Mouse (Mus musculus): ENCODE measurements around the gene Stxbp4.
A peak's percentile ranks its signal among the peaks of the same experiment; 100 is the strongest.

Gene Stxbp4

DNA sequence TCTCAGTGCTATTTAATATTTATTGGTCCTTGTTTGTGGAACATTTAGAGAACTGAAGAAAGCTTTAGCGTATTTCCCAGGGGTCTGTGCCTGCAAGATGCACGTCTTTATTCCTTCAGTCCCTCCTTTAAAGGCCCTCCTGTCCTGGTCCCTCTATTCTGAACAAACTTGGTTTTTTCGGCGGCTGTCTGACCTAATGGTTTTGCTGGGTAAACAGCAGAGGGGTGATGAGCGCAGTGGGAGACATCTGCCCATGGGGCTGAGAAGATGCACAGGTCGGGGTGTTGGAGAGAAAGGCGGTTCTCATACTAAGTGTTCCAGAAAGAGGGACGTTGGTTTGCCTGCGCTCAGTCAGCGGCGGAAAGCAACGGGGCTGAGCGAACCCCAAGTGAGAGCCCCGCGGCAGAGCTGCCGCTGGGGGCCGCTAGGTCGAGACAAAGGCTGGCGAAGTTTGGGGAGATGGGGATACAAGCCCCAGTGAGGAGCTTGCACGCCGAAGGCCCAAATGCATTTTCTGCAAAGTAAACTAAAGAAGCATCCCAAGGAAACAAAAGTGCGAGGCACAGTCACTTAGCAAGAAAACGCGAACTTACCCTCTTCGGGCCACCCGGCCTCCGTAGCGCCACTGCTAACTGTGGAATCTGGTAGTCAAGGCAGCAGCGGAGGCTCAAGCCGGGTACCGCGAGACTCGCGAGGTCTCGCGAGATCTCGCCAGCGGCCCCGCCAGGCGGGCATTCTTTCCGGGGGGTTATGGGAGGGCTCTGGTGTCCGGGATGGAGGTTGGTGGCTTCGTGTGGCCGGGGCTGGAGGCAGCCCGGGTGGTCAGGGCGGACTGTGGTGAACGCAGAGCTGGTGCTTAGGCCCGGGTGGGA is at the start of gene Stxbp4, which contains the start of gene Cox11:
Stxbp4 (minus strand) TSS at position 645 of the 872 bp plus-strand sequence.
Cox11 (plus strand) TSS at position 734 of the 872 bp plus-strand sequence.
- DNase-seq (ENCODE audit: low read depth), result peak; percentile 89

DNA sequence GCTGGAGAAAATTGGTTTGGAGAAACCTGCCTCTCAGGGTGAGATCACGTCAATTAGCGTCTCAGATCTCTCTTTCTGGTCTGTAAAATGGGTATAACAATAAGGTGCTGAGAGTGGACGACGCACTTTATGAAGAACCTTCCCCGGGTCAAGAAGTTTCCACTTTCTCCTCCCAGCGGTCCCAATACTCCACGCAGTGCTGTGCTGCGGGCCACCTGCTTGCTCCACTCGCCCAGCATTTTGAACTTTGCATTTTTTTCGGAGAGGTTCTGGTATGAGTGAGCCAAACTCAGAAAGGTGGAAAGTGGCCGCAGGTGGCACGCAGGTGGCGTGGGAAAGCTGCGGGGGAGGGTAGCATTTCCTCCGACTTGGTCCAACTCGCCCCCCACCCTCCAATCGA is 49.2 kb upstream of the Stxbp4 start:
- DNase-seq (ENCODE audit: low read depth), result no peak

DNA sequence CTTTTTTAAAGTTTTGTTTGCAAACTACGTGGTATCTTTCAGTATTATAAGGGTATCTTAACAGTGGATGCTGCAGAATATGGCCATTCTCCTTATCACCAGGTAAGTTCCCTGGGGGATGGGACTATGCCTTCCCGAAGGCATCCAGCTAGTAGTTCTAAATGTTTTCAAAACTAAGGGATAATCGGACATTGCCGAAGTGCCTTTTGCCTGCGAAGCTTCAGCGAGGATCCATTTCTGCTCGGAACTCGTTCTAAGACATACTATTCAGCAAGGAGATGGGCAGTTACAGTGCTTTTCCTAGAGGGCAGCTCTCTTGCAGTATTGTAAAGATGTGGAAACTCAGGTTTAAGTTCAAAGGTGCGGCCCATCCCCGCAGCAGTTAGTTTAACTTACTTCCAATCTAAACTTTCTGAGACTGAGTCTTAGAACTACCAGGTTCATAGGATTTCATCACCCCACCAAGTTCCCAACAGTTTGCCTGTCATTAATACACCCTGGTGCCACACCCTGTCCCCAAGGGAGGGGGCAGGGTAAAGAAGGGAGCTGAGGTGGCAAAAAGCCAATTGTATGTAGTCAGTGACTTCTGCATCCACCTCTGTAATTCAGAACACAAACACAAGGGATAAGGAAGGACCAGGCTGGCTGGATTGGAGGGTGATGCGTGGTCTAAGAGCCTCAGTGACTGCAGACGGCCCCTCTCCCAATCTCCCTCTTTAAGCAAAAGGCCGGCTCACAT is 48.6 kb upstream of the Stxbp4 start:
- no peak for DNase-seq (ENCODE audit: low read depth)

DNA sequence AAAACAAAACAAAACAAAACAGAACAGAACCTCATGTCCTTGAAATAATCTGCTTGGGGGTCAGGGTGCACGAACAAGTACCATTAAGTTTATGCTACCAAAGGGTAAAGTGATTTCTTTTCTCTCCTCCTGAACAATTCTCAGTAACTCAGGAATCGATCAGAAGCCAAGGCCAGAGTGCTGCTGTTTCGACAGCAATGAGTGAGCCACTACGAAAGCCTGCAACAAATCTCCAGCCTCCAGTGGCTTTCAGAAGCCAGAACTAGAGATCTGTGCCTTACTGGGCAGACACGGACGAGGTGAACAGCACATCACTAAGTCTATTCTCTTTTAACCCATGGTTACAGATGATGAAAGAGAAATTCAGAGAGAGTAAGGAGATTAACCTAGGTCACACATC is 47.3 kb upstream of the Stxbp4 start:
- no peak for DNase-seq (ENCODE audit: low read depth)

DNA sequence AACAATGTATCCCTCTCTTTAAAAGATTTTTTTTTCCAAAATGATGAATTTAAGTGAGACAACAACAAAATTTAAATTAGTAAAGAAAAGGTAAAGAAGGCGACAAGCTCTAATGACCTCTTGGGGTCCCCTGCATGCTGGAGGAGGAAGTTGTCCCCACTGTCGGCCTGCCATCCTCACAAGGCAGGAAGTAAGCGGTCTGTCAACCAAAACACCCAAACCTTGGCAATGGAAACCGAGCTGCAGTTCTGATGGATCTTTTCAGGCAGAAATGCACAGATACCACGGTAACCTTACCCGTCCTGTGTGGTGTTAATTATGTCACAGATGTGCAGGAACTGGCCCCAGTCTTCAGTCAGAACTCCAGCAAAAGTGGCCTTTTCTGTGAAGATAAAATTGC is 46.9 kb upstream of the Stxbp4 start:
- no peak for DNase-seq (ENCODE audit: low read depth)

GRCm38 (mm10) chr11:90681171-90681570 is 43.3 kb upstream of the Stxbp4 start:
- no peak for DNase-seq (ENCODE audit: low read depth)

DNA sequence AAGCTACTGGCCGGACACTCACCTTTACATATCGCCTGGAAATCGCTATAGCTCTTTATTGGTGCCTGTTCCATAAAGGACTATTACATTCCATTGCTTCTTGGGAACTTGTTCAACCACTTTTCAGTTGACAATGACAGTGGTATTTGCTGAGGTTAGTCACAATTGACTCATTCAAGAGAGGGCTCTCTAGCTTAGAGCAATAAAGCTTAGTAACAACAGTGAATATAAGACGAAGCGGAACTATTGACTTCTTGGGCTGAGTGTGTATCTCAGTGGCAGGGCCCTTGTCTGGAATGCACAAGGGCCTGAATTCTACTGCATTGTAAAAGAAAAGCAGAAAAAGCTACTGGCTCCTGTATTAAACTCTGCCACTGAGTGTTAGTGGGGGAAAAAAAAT is 40.7 kb upstream of the Stxbp4 start:
- no peak for DNase-seq (ENCODE audit: low read depth)

DNA sequence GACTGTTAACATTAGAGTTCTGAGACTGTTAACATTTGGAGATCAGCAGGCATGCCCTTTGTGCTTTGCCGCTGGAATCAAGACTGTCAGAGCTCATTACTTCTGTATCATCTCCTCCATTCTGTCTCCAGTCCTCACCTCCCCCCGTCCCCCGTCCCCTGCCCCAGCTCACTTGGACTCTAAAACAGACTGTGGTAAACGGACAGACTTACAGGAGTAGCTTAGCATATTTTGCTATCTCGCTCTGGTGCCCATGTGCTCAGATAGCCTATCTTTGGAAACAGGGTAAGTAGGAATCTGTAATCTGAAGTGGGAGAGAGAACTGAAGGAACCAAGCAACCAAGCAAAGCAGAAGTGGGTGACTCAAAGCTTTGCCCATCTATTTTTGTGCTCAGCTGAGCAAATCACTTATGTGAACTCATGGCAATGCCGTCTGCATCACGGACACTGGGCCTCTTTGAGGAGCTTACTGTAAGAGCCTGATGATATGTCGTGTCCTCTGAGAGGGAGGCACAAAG is 39.9 kb upstream of the Stxbp4 start:
- no peak for DNase-seq (ENCODE audit: low read depth)

- no peak for DNase-seq (ENCODE audit: low read depth)
Measured at GRCm38 (mm10) chr11:90677027-90677426, 39.1 kb upstream of the Stxbp4 start.

GRCm38 (mm10) chr11:90675479-90676110 is 37.7 kb upstream of the Stxbp4 start:
- DNase-seq (ENCODE audit: low read depth), result peak; percentile 78

- DNase-seq (ENCODE audit: low read depth), result no peak
Measured at GRCm38 (mm10) chr11:90667325-90667724, 29.4 kb upstream of the Stxbp4 start.

DNA sequence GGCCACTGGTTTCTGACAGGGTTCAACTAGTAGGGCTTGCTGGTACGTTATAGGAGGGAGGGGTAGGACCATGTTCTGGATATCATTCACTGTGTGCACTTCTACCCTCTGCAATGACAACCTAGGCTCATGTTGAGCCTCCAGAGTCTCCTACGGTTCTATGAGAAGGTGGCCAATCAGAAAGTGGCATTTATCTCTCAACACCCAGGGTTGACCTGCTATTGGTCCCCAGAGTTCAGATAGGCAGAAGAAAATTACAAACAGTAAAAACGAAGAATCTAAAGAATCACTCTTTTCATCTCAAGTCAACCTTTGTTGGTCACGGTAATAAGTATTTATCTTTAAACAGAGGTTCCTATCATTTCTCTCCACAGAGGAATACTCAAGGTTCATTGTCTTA is 29.0 kb upstream of the Stxbp4 start:
- no peak for DNase-seq (ENCODE audit: low read depth)

DNA sequence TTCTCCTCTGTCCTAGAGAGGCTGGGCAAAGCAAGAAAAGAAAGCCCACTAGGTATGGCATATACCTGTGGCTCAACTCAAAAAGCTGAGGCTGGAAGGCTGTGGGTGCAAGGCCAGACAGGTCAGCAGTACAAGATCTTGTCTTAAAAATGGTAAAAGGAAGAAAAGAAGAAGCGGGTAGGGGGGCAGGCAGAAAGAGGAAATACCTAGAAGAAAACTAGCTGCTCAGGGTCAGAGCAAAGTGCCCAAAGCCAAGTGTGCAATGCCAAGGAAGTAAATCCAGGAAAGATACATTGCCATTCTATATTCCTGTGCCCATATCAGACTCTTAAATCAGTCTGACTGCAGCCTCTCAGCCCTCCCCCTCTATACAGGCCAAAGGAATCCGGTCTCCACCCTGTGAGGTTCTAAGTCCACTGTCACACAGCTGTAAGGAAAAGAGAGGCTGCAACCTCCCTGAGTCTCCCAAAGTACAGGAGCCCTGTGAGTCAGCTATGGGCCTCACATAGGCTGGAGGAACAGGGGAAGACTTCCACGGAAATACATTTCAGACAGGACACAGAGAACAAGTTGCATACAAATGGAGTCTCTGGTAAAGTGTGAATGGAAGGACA is 28.4 kb upstream of the Stxbp4 start:
- DNase-seq (ENCODE audit: low read depth), result no peak

DNA sequence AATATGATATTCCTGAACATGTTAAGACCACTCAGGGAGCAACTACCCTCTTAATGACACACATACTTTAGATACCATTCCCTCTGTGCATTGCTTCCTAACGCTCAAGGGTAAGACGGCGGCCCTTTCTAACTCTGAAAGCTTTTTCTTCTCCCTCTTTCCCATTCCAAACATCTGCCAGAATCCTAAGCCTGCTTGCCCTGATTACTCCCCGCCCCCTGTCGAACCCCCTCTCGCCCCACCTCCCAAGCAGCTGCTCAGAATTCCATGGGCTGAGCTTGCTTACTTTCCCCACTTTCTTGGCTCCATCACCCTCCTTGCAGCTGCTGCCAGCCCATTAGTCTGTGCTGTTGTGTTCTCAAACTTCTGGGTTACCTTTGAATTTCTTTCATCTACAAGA is 27.3 kb upstream of the Stxbp4 start:
- no peak for DNase-seq (ENCODE audit: low read depth)

- peak; percentile 80 for DNase-seq (ENCODE audit: low read depth)
Measured at GRCm38 (mm10) chr11:90664345-90664986, 26.6 kb upstream of the Stxbp4 start.

DNA sequence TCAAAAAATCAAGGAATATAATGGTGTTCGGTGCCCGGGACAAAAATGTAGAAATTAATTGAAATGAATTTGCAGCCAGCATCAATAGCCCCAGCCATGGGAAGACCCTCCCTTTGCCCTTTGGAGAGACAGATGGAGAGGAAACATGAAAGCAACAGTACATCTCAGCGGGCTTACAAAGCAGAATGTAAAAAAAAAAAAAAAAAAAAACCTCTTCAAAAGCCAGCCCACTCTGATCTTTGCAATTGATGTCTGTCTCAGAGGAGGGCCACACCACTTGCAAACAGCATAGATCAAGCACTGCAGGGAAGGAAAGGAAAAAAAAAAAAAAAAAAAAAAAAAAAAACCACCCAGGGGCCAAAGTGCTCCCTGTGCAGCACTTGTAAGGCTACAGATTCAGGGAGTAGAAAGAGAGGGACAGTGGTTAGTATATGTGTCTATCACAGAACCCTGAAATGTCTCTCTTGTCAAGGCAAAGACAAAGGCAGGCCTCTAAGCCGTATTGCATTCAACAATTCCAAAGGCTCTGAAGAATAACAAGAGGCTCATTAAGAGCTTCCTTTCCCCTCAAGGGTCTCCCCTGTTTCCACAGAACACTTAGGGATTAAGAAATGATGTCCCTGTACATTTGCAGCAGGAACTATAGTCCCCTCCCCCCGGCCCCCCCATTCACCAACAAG is 25.9 kb upstream of the Stxbp4 start:
- no peak for DNase-seq (ENCODE audit: low read depth)

GRCm38 (mm10) chr11:90663052-90663451 is 25.2 kb upstream of the Stxbp4 start:
- peak; percentile 71 for DNase-seq (ENCODE audit: low read depth)

- DNase-seq (ENCODE audit: low read depth), result no peak
Measured at GRCm38 (mm10) chr11:90660662-90661061, 22.8 kb upstream of the Stxbp4 start.

DNA sequence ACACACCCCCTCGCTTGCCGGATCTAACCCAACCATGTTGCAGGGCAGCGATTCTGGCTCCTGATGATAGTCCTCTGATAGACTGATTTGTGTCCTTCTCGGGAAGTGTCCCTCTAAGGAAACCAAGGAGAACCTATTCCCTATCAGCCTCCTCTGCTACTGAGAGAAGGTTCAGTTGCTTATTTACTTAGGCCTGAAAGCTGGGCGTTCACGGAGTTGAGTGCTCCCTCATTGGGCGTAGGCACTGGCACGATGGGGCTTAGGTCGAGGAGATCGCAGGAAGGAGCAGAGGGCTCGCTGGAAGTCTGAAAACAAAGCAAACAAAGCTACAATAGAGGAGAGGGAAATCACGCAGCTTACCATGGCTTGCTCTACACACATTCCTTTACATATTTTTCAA is 19.6 kb upstream of the Stxbp4 start:
- DNase-seq (ENCODE audit: low read depth), result no peak

DNA sequence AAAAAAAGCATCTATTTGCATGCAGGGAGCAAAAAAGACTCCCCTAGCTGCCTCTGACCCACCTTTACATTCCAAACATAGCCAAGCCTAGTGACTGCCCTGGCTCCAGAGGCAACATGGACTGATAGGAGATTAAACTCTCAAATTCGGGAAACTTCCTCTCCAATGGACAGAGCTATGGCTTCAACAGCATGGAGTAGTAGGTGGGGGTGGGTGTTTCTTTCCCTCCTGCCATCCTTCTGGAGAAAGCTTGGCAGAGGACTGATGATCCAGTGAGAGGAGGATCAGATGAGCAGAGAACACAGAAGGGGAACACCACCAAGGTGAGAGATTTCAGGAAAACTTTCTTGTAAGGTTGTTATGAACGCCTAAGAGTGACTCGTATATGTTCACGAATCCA is 14.7 kb upstream of the Stxbp4 start:
- DNase-seq (ENCODE audit: low read depth), result no peak

Data from c-Kit-positive CD71-positive TER-119-negative erythroid progenitor cells, embryonic 14.5 days (primary cell).